Mouse (Mus musculus) ES-Bruce4 (cell line): ENCODE data around the gene Foxp1. TPM values are rescaled to one million over a fixed set of nuclear protein-coding genes. Genes with fewer than 3 reads are reported as not detected.

Experiments used
- H3K27ac ChIP-seq: 2 replicates; pipeline ENCODE4 v1.5.1; 2012; ENCODE audit warnings: low read length, inconsistent platforms; ENCODE audit not compliant: insufficient read depth
- H3K27me3 ChIP-seq: 2 replicates; pipeline ENCODE4 v1.6.1; 2012; ENCODE audit warnings: mild to moderate bottlenecking, low read length, inconsistent platforms; ENCODE audit not compliant: control insufficient read depth, poor library complexity, insufficient read depth, severe bottlenecking
- H3K36me3 ChIP-seq: 2 replicates; pipeline ENCODE4 v1.6.1; 2012; ENCODE audit warnings: inconsistent platforms, mild to moderate bottlenecking, low read length, moderate library complexity; ENCODE audit not compliant: control insufficient read depth, poor library complexity, insufficient read depth, severe bottlenecking
- H3K4me1 ChIP-seq: one replicate; pipeline ENCODE4 v1.8.1; 2011; ENCODE audit warnings: low read length; ENCODE audit not compliant: control insufficient read depth, insufficient read depth
- H3K4me3 ChIP-seq: 2 replicates; pipeline ENCODE4 v1.5.1; 2011; ENCODE audit warnings: low read depth, mild to moderate bottlenecking, low read length
- H3K9ac ChIP-seq: 2 replicates; pipeline ENCODE4 v1.6.1; 2012; ENCODE audit warnings: low read depth, mild to moderate bottlenecking, inconsistent platforms; ENCODE audit not compliant: poor library complexity, severe bottlenecking
- H3K9me3 ChIP-seq: replicated peaks from 2 replicates; pipeline ENCODE4 v1.6.1; 2012; ENCODE audit warnings: mild to moderate bottlenecking, low read length, inconsistent platforms; ENCODE audit not compliant: control insufficient read depth, poor library complexity, insufficient read depth, severe bottlenecking
- CTCF ChIP-seq: IDR thresholded peaks from one replicate; pipeline ENCODE4 v1.8.1; 2011; ENCODE audit warnings: low read depth, low read length
- EP300 ChIP-seq: IDR thresholded peaks from 2 replicates; pipeline ENCODE4 v1.6.1; 2011; ENCODE audit warnings: low read depth, low read length; ENCODE audit not compliant: insufficient read depth
- POLR2A ChIP-seq: IDR thresholded peaks from one replicate; pipeline ENCODE4 v1.8.1; 2011; ENCODE audit warnings: low read length; ENCODE audit not compliant: insufficient read depth
- polyA plus RNA-seq: library from polyadenylated mRNA; stranded (reverse); fragments of >200 nt; gene quantifications from 2 replicates; pipeline ENCODE4 v1.2.4, GENCODE M21; 2011; ENCODE audit warnings: low read depth; ENCODE audit not compliant: missing spikeins, insufficient read depth, insufficient read length

Foxp1 gene
- polyA plus RNA-seq, 1 experiment: 33.5 TPM

DNA sequence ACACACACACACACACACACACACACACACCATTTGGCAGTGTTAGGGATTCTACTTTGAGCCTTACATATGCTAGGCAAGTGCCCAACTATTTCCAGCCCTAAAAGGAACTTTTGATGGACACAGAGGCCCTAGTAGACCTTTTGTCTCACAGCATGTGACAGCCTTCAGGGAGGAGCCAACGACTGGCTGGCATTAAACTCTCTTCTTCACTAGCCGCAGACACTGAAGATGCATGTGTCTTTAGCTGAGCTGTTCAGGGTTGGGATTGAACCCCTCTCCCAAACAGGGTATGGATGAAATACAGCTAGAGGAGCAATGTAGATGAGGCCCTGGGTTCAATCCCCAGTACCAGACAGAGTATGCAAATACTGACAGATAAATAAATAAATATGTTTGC is 428.7 kb downstream of the Foxp1 start:
- Histone ChIP-seq H3K36me3 (no peaks in the 10 kb centered on the region), H3K4me3 (no peak overlapping the region), H3K9me3 (no peaks in the 10 kb centered on the region), H3K4me1 (no peaks in the 10 kb centered on the region), H3K9ac (no peak overlapping the region), H3K27me3 (no peaks in the 10 kb centered on the region), H3K27ac (no peak overlapping the region)
- no peak for TF ChIP-seq CTCF
- no peak for TF ChIP-seq POLR2A
- no peak for TF ChIP-seq EP300

DNA sequence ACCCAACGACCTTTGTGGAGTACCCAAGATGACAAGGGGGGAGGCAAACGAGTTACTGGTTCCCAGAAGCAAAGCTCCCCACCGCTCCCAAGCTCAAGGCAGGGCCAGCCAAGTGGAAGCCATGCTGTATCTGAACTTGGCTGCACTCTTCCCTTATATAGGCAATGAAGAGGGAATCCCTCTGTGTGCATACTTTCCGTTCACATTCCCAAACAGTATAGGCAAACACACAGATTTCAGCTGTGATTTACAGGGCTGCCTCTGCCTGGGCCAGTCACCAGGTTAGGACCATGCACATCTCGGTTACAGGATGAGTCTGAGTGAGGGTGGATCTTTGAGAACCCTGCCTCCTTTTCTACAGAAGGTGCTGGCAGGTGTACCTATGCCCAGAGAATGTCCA is 429.3 kb downstream of the Foxp1 start:
- no peak overlapping the region for H3K4me3 ChIP-seq
- no peaks in the 10 kb centered on the region for H3K9me3 ChIP-seq
- no peak overlapping the region for H3K27ac ChIP-seq
- no peaks in the 10 kb centered on the region for H3K36me3 ChIP-seq
- no peaks in the 10 kb centered on the region for H3K4me1 ChIP-seq
- TF ChIP-seq EP300 (no peak), POLR2A (no peak), CTCF (no peak)
- H3K9ac ChIP-seq: no peak overlapping the region
- no peaks in the 10 kb centered on the region for H3K27me3 ChIP-seq

DNA sequence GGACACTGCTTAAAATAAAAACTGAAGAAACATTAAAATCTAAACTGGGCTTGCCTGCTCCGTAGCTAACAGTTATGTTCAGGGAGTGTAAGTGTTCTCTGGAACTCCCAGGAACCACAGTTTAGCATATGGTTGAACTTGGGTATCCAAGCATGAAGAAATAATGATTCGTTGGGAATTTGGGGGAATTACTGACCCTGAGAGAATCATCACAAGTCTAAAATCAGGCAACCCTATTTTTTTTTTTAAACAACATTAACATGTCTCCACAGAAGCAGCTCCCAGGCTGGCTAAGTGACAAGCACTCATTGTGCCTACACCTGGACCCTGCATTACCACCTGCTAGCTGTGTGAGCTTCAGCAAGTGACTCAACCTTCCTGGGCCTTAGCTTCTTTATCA is 430.7 kb downstream of the Foxp1 start:
- Histone ChIP-seq H3K27me3 (no peaks in the 10 kb centered on the region), H3K4me1 (no peaks in the 10 kb centered on the region), H3K4me3 (no peak overlapping the region), H3K9me3 (no peaks in the 10 kb centered on the region), H3K9ac (no peak overlapping the region), H3K36me3 (no peaks in the 10 kb centered on the region), H3K27ac (no peak overlapping the region)
- TF ChIP-seq CTCF (no peak), EP300 (no peak), POLR2A (no peak)

DNA sequence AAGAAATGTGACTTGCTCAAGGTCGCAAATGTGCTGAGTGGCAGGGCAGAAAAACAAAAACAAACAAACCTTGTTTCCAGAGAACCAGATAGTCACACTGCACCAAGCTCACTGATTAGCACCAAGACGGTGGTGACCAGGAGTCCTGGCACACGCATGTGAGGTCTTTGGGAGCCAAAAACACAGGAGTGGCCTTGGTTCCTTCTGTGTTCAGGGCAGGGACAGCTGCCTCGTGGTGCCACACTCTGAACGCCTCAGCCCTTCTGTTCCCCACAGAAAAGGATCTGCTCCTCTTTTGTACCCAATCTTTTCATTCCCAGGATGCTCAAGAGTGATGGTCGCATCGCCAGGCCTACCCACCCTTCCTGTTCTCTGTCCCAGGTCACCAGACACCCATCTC is 434.9 kb downstream of the Foxp1 start:
- H3K9me3 ChIP-seq: no peaks in the 10 kb centered on the region
- no peaks in the 10 kb centered on the region for H3K27me3 ChIP-seq
- no peak overlapping the region for H3K27ac ChIP-seq
- H3K4me1 ChIP-seq: no peaks in the 10 kb centered on the region
- H3K4me3 ChIP-seq: no peak overlapping the region
- H3K9ac ChIP-seq: no peak overlapping the region
- H3K36me3 ChIP-seq: no peaks in the 10 kb centered on the region
- TF ChIP-seq POLR2A (no peak), EP300 (no peak), CTCF (no peak)

DNA sequence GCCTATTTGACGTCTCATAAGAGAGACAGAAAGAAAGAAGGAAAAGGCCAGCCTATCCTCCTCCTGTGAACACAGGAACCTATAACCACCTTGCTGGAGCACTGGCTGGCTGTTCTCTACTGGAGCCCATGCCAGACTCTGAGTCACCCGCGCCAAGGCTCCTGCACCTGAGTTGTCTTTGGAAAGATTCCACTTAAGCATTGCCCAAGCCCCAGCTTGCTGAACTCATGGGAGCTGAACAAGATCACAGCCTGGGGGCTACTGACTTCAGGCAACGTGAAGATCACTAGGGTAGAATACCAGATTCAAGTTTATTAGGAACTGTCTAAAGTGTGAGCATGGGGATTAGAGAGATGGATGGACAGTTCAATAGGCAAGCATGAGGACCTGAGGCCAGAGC is 437.6 kb downstream of the Foxp1 start:
- Histone ChIP-seq H3K9me3 (no peaks in the 10 kb centered on the region), H3K9ac (no peak overlapping the region), H3K36me3 (no peaks in the 10 kb centered on the region), H3K4me1 (no peaks in the 10 kb centered on the region), H3K27me3 (no peaks in the 10 kb centered on the region), H3K4me3 (no peak overlapping the region), H3K27ac (no peak overlapping the region)
- TF ChIP-seq EP300 (no peak), CTCF (no peak)

DNA sequence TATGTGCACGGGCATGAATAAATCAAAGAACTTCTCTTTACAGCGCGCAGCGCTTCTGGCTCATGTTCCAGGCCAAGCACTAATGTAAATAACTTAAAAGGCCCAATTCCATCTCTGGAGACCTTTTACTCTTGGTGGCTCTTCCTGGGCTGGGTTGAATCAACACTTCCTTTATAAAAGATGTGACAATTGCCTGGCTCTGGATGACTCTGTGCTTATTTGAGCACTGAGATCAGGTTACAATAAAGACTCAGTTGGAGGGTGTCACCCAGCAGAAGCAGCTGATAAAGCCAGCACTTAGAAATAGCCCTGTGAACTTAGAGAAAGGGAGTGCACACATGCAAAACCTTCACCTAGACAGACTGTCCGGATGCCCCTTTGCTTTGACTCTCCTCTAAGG is 441.3 kb downstream of the Foxp1 start:
- Histone ChIP-seq H3K9me3 (no peaks in the 10 kb centered on the region), H3K4me3 (no peak overlapping the region), H3K27me3 (no peaks in the 10 kb centered on the region), H3K36me3 (no peaks in the 10 kb centered on the region), H3K27ac (no peak overlapping the region), H3K9ac (no peak overlapping the region), H3K4me1 (no peaks in the 10 kb centered on the region)
- TF ChIP-seq POLR2A (no peak), CTCF (no peak), EP300 (no peak)
